Mouse (Mus musculus) small intestine, adult 2 months (tissue): ENCODE data around the gene C1ql3. TPM values are rescaled to one million over a fixed set of nuclear protein-coding genes. Genes with fewer than 3 reads are reported as not detected.

ENCODE experiments used
- H3K27ac ChIP-seq: fragments of 200-500 bp; 2 replicates; pipeline ENCODE4 v1.5.1; 2012; ENCODE audit warnings: low read depth, low read length, control low read depth, inconsistent platforms; ENCODE audit not compliant: insufficient read depth
- H3K27me3 ChIP-seq: fragments of 200-500 bp; 2 replicates; pipeline ENCODE4 v1.6.1; 2012; ENCODE audit warnings: mild to moderate bottlenecking, moderate library complexity, low read length, inconsistent platforms; ENCODE audit not compliant: control insufficient read depth, insufficient read depth
- H3K36me3 ChIP-seq: fragments of 200-500 bp; 2 replicates; pipeline ENCODE4 v1.6.1; 2012; ENCODE audit warnings: mild to moderate bottlenecking, low read length, control low read depth, inconsistent platforms; ENCODE audit not compliant: control insufficient read depth, insufficient read depth
- H3K4me1 ChIP-seq: fragments of 200-500 bp; 2 replicates; pipeline ENCODE4 v1.6.1; 2012; ENCODE audit warnings: low read length, inconsistent platforms, mixed read lengths; ENCODE audit not compliant: control insufficient read depth, insufficient read depth, insufficient read length
- H3K4me3 ChIP-seq: fragments of 200-500 bp; 2 replicates; pipeline ENCODE4 v1.5.1; 2012; ENCODE audit warnings: low read depth, mild to moderate bottlenecking, control low read depth, inconsistent platforms, low read length, moderate library complexity
- CTCF ChIP-seq: fragments of 200-500 bp; IDR thresholded peaks from 2 replicates; pipeline ENCODE4 v1.5.1; 2012; ENCODE audit warnings: low read depth, mild to moderate bottlenecking, control low read depth, inconsistent platforms, low read length, moderate library complexity, mixed read lengths; ENCODE audit not compliant: insufficient replicate concordance, insufficient read length; ENCODE audit errors: extremely low read depth
- POLR2A ChIP-seq: fragments of 200-500 bp; IDR thresholded peaks from 2 replicates; pipeline ENCODE4 v1.6.1; 2012; ENCODE audit warnings: low read depth, mild to moderate bottlenecking, control low read depth, inconsistent platforms, low read length, moderate library complexity
- WGBS: fragments of 180-500 bp; shearing (Covaris S2); methylation state at CpG from one replicate; pipeline ENCODE4 v1.1.7; 2018; 5-methylcytosine and 5-hydroxymethylcytosine counted together
- polyA plus RNA-seq: library from polyadenylated mRNA; depleted of rRNA; stranded (reverse); fragments of >200 nt; gene quantifications from 2 replicates; pipeline ENCODE4 v1.2.3, GENCODE M21; 2012; rRNA removed

Gene C1ql3
- polyA plus RNA-seq, 1 experiment = 0.08 TPM

DNA sequence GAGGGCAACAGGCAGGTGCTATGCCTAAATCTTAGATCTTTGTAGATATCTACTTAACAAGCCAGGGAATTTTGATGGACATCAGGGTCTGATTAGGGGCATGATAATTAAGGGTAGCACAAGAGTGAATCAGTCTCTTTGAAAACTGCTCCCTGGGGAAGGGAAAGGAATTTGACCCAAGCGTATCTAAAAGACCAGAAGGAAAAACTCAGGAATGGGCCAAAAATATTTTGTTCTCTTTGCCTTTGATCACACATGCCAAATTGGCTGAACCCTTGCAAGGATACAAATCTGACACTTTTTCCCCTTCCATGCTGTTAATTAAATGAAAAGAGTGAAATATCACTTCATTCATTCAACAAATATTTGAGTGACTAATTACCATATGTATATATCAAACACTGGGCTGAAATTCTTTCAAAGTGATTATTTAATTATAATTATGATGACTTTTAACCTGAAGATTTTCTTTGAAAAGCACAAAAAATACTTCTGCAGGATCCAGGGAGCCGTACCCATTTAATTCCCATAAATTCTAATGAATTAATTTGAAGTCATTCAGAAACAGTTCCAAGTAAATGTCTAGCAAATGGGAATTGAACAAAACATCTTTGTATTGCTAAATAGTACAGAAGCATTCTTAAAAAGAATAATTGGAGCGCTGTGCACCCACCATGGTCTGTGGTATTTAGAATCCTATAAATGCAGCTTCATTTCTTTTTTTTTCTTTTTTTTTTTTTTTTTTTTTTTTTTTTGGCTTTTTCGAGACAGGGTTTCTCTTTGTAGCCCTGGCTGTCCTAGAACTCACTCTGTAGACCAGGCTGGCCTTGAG is 26.5 kb downstream of the C1ql3 start:
- Histone ChIP-seq H3K4me1 (no peaks in the 10 kb centered on the region), H3K36me3 (no peaks in the 10 kb centered on the region), H3K27me3 (no peaks in the 10 kb centered on the region), H3K4me3 (no peak overlapping the region), H3K27ac (no peak overlapping the region)
- 85% methylated on average over 4 of the region's 4 CpGs for WGBS
- TF ChIP-seq CTCF = no peak
- no peak for TF ChIP-seq POLR2A

- no peaks in the 10 kb centered on the region for H3K27me3 ChIP-seq
- WGBS = 79% methylated on average over 4 of the region's 4 CpGs
- TF ChIP-seq CTCF (no peak), POLR2A (no peak)
- H3K4me1 ChIP-seq = 0 out of 2 replicates have a peak, but pooled peaks cover 1% of the 10 kb centered on the region
- H3K27ac ChIP-seq = no peak overlapping the region
- H3K4me3 ChIP-seq = no peak overlapping the region
- peaks cover 1% of the 10 kb centered on the region; the same call in 1 of the 2 replicates for H3K36me3 ChIP-seq
Measured at GRCm38 (mm10) chr2:12978771-12979170, 32.8 kb downstream of the C1ql3 start.

- H3K36me3 ChIP-seq = peaks cover 1% of the 10 kb centered on the region; the same call in 1 of the 2 replicates
- H3K27me3 ChIP-seq = no peaks in the 10 kb centered on the region
- H3K4me1 ChIP-seq = peaks cover 6% of the 10 kb centered on the region; the same call in 1 of the 2 replicates
- TF ChIP-seq POLR2A (no peak), CTCF (no peak)
- WGBS = 80% methylated on average over 7 of the region's 7 CpGs
- H3K4me3 ChIP-seq = no peak overlapping the region
- no peak overlapping the region for H3K27ac ChIP-seq
Measured at GRCm38 (mm10) chr2:12977367-12977766, 34.2 kb downstream of the C1ql3 start.

DNA sequence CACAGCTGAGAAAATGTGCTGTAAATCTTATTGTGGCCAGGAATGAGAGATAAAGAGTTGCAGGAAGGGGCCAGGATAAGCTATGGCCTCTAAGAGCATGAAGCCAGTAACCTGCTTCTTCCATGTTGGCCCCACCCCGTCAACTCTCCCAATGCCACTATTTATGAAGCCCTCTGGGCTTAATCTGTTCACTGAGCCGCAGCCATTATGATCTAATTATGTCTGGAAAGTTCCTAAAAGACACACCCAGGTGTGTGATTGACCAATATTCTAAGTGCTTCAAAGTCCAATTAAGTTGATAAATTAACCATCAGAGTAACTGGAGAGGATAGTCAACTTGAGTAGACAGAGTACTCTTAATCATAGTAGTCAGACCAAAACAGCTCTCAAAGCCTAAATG is 37.9 kb downstream of the C1ql3 start:
- no peaks in the 10 kb centered on the region for H3K27me3 ChIP-seq
- H3K4me1 ChIP-seq = peaks cover 6% of the 10 kb centered on the region; the same call in 1 of the 2 replicates
- no peak for TF ChIP-seq CTCF
- no peak for TF ChIP-seq POLR2A
- no peak overlapping the region for H3K27ac ChIP-seq
- H3K4me3 ChIP-seq = no peak overlapping the region
- WGBS = 40% methylated on average over 2 of the region's 2 CpGs
- peaks cover 1% of the 10 kb centered on the region; the same call in 1 of the 2 replicates for H3K36me3 ChIP-seq

GRCm38 (mm10) chr2:12970049-12970724 is 41.4 kb downstream of the C1ql3 start:
- Histone ChIP-seq H3K4me1 (peaks cover 6% of the 10 kb centered on the region; the same call in 1 of the 2 replicates), H3K4me3 (no peak overlapping the region), H3K27me3 (no peaks in the 10 kb centered on the region), H3K27ac (no peak overlapping the region), H3K36me3 (no peaks in the 10 kb centered on the region)
- no peak for TF ChIP-seq POLR2A
- WGBS = 84% methylated on average over 12 of the region's 12 CpGs

DNA sequence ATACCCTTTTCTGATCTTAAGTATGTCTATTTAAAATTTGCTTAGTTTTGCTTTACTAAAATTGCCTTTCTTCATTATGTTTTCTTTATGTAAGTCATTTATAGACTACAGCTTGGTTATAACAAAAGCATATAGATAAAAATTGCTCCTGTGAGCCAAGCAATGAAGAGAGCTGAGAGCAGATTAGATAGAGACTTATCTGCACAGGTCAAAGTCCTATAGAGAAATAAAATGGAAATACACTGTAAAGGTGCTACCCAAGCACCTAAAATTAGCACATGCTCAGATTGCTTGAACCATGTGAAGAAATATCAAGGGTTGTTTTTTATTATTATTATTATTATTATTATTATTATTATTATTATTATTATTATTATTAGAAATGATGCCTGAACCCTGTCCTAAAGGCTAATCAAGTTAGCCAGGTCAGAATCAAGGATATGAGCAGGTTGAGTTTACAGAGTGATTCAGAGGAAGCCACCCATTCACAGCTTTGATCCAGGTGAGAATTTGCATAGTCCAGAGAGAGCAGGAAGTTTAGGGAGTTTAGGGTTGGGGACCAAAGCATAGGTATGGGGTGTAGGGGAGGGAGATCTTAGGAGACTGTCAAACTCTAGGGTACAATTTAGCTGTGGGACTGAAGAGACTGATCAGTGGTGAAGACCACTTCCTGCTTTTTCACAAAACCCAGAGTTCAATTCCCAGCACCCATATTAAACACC is 54.7 kb downstream of the C1ql3 start:
- no peaks in the 10 kb centered on the region for H3K27me3 ChIP-seq
- peak overlapping the region; percentile 70 for H3K27ac ChIP-seq
- TF ChIP-seq POLR2A (no peak), CTCF (no peak)
- H3K36me3 ChIP-seq = no peaks in the 10 kb centered on the region
- H3K4me1 ChIP-seq = peaks cover 3% of the 10 kb centered on the region; the same call in 1 of the 2 replicates
- no peak overlapping the region for H3K4me3 ChIP-seq

Other genes starting within 250 kb of the C1ql3 start
- gene Pter, start 87.8 kb downstream of the C1ql3 start, polyA plus RNA-seq = 1.3 and 2.5 TPM in 2 replicates